Mouse (Mus musculus) common myeloid progenitor, adult 5-6 weeks (primary cell): ENCODE data around the gene Rps6ka5. TPM values are rescaled to one million over a fixed set of nuclear protein-coding genes. Genes with fewer than 3 reads are reported as not detected.

Source experiments
- ATAC-seq: replicated peaks from 2 replicates; pipeline ENCODE4 v1.8.0; 2016; ENCODE audit warnings: low read depth, mild to moderate bottlenecking, moderate TSS enrichment, inconsistent platforms; ENCODE audit not compliant: poor library complexity, severe bottlenecking
- total RNA-seq: library from RNA; stranded (forward); fragments of 200-1000, 187-1606 nt; gene quantifications from 2 replicates; pipeline ENCODE4 v1.2.3, GENCODE M21; 2017

The Rps6ka5 gene
- total RNA-seq, 1 experiment from 2014 or later = 47.1 TPM

DNA sequence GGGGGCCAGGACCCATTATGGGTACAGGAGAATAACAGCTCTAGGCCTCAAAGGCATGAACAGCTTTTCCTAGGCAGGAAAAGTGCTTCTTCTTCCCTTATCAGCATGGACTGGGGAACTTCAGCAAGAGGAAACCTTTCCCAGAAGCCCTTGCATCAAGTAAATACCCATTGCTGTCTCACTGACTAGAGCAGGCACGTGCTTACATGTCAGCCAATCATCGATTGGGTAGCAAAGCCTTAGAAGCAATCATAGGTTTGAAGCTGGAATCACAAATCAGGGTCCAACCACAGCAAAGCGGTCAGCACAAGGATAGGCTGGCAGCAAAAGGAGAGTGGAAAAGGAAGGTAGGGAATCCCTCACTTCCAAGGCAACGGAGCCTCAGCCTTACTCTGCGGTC, 213.7 kb downstream of the Rps6ka5 start:
- no peak for ATAC-seq

DNA sequence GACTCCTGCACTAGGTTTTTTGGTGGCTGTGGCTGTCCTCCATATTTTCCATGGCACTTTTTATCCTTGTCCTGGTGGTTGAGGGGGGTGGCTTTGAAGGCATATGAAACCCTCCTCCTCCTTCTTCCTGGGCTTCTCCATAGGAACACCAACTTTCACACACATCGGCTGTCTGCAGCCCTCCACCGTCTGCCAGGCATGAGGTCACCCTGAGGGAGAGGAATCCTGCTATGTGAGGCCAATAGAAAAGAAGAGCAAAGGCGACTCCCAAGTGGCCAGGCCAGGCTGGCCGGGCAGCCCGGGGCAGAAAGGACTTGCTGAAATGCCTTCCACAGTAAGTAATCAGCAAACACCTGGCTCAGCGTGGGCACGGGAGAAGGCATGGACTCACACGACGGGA, 214.1 kb downstream of the Rps6ka5 start:
- ATAC-seq = no peak

DNA sequence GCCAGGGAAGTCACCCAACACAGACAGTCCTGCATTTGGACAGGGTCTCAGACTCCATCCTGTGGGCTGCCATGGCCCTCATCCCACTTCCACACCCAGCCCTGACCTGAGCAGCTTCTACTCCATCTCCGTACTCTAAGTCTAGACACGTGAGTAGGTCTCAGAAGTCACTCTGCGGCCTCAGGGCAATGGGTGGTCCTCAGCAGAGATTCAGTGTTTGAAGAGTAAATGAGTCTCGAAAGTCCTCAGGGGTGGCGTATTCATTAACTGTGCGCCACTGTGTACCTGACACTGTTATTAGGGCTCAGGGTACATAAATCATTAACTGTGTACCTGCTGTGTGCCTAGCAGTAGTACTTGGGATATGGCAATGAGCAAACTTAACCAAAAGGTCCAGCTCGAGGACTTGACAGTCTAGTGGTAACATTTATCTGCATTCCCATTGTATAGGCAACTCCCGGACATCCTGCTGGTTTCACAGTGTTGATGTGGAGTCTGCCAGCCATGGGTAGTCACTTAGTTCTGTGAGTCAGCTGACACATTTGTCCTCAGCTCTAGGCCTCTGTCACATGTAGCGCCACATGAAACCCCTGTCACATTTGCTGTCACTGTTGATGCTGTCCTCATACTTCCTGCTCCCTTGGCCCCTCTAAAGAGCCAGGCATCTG, 217.0 kb downstream of the Rps6ka5 start:
- no peak for ATAC-seq

DNA sequence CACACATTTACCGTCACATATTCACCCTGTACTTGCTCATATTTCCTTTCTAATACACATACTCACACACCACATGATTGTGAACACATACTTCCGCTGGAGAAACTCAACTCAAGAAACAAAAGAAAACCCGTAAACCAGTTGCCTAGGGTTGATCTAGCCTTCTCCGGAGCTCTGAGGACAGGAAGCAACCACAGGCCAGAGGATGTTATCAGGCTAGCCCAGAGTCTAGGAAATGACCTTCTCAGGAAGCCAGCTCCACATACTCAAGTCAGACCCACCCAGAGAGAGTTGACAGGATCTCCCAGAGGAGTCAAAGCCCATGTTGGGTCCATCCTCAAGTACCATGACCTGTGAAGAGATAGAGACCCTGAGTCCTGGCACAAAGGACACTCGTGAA, 218.1 kb downstream of the Rps6ka5 start:
- peak; percentile 72 for ATAC-seq

DNA sequence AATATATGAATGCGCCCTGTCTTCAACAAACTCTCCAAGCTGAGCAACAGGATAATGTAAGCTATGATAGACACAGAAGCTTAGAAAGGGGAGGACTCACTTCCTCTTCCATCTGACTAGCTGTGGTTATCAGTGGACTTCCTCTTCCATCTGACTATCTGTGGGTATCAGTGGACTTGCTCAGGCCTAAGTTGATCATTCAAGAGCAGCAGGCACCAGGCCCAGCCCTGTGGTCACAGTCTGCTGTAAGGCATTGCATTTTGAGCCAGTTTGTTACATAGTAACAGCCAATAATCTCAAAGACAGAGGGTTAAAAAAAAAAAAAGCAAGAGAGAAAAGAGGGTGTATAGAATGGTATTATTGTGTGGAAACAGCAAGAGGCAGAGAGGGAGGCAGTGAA, 221.3 kb downstream of the Rps6ka5 start:
- ATAC-seq = peak; percentile 79

DNA sequence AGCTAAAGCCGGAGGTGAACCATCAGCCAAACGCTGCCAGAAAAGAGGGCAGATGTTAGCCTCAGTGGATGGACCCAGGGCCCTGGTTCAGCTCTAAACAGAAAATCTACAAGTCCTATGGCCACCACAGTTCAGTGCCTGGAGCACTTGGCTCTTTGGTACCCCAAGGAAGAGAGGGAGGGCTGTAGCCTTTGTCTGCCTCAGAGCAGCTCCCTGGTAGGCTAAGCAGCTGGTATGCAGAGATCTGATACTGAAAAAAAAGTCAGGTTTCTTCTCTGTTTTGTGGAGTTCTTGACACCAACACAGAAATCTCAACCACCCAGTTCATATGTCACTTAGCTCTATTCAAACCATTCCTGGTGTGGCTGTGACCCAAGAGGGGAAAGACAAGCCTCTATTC, 222.2 kb downstream of the Rps6ka5 start:
- ATAC-seq = no peak

DNA sequence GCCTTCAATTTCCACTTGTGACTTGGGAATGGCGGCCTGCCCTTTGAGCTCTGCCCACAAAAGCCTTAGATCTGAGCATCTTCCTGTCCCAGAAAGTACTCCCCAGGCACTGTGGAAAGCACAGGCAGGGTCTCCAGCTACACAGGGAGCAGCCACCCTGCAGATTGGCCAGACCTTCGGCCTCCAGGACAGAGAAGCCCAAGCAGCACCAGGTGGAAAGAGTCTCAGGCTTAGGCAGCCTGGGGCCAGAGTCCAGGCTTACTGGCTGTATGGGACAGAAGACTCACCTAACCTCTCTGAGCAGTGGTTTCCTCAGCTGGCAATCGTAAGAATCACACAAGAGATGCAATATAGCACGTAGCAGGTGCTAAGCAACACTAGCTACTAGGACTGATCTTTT, 223.1 kb downstream of the Rps6ka5 start:
- ATAC-seq = no peak

DNA sequence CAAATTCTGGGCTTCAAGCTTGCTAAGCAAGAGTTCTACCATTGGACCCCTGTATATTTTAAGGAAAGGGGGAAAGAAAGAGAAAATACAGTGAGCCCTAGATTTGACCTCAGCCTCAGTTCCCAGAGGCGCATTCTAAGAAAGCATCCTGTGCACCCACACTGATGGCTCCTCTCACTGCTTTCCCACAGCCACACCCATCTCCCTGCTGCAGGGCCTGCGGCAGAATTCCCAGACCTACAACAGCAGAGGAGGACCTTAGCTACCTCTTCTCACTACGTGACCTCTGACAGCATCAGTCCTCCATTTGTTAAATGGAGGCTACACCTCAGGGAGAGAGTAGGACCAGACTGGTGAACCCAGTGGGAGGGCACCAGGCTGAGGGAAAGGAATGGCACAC, 224.2 kb downstream of the Rps6ka5 start:
- no peak for ATAC-seq

DNA sequence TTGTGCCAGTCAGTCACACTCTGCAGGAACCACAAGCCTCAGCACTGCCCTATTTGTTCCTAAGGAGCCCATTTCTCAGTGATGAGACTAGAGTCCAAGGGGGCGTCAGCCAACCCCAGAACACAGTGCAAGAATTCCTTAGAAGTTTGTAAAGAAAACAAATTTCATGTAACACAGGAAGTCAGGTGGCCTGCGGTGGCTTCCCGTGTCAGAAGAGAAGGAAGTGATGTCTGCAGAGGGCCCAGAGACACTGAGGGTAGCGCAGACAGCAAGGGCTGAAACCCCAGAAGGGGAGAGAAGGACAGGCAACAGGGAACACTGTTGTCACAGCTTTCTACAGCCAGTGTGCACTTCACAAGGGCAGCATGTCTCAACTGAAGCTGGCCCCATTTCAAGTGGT, 225.5 kb downstream of the Rps6ka5 start:
- peak; percentile 52 for ATAC-seq

DNA sequence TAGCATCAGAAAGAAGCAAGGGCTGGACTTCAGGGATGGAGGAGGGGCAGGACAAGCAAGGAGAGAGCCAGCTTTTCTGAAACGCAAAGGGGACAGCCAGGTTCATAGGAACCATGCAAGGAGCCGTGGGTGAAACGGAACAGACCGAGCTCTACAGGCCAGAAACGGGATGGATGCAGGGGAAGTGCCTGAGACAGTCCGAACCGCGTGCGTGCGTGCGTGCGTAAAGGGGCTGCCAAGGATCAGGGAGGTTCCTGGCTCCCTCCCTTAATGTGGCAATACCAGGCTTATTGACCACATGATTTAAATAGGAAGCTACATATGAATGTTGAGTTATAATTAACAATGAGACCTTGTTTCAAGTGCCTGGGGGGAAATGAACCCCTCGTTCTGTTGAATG, 227.3 kb downstream of the Rps6ka5 start:
- peak; percentile 53 for ATAC-seq

Other genes starting within 250 kb of the Rps6ka5 start
- 17.8 and 18.0 TPM in 2 replicates for gene Ttc7b, start 206.2 kb downstream of the Rps6ka5 start, total RNA-seq
- 13.3 and 14.6 TPM in 2 replicates for gene Dglucy, start 52.1 kb upstream of the Rps6ka5 start, total RNA-seq
- not detected in 2 replicates for gene Gpr68, start 181.2 kb upstream of the Rps6ka5 start, total RNA-seq